24 mouse cellular contexts compared by ENCODE assay signal in genomic region chr11:81871506-81872213, GRCm38 (mm10). TPM values are rescaled to one million over a fixed set of nuclear protein-coding genes. Genes with fewer than 3 reads are reported as not detected.
A peak's percentile ranks its signal among the peaks of the same experiment; 100 is the strongest.
DNase-seq lines count a peak whose midpoint lies in the region; ATAC-seq and TF ChIP-seq lines count a peak whose summit lies in the region.
"Had no signal": no experiment of that assay in that cellular context is flagged by ENCODE, and none has a peak within 500 bp of the region (broad histone marks: within the 10 kb centered on the region; RNA-seq: fewer than 3 reads in every experiment).

No protein-coding gene starts in this region.

- H3K9ac ChIP-seq in heart, embryonic 12.5 days = no peak overlapping the region
- H3K9ac ChIP-seq in midbrain, embryonic 15.5 days = no peak overlapping the region
- H3K9ac ChIP-seq in midbrain, postnatal 0 days (replicated peaks; ENCODE audit: low read length, poor library complexity, severe bottlenecking) = no peak overlapping the region
- no peak overlapping the region for H3K9ac ChIP-seq in embryonic facial prominence, embryonic 15.5 days
- H3K9ac ChIP-seq: forebrain, embryonic 12.5 days; forebrain, postnatal 0 days; hindbrain, embryonic 14.5 days; intestine, embryonic 15.5 days had no signal

- H3K27me3 ChIP-seq in heart, embryonic 12.5 days (replicated peaks) = peaks cover 4% of the 10 kb centered on the region; the same call in 1 of the 2 replicates
- H3K27me3 ChIP-seq in midbrain, embryonic 15.5 days (replicated peaks) = no peaks in the 10 kb centered on the region
- no peaks in the 10 kb centered on the region for H3K27me3 ChIP-seq in midbrain, postnatal 0 days (ENCODE audit: insufficient read depth, low read length)
- no peaks in the 10 kb centered on the region for H3K27me3 ChIP-seq in embryonic facial prominence, embryonic 15.5 days
- H3K27me3 ChIP-seq: forebrain, embryonic 12.5 days; intestine, embryonic 15.5 days had no signal

- no peak for TF ChIP-seq CTCF in midbrain, postnatal 0 days (IDR thresholded peaks at IDR 0.05)

- DNase-seq in adrenal gland, adult 2 months = peak; percentile 36
- no peak for DNase-seq in adrenal gland, postnatal 25 days
- DNase-seq in heart, adult 18-20 months = no peak
- no peak for DNase-seq in midbrain, postnatal 0 days (ENCODE audit: low spot score)
- DNase-seq in layer of hippocampus, adult 18-20 months (ENCODE audit: low spot score in 2 of 2) = no peak
- DNase-seq: cerebellum, adult 2 months; cerebellum, postnatal 10 days; forebrain, postnatal 0 days; gastrocnemius, adult 2 months; gastrocnemius, postnatal 25 days; kidney, adult 18-20 months had no signal

- H3K4me2 ChIP-seq in heart, embryonic 12.5 days = peak overlapping the region; percentile 2; the same call in 1 of the 2 replicates
- H3K4me2 ChIP-seq in midbrain, embryonic 15.5 days = no peak overlapping the region
- no peak overlapping the region for H3K4me2 ChIP-seq in midbrain, postnatal 0 days (ENCODE audit: low read depth, low read length, poor library complexity, severe bottlenecking)
- no peak overlapping the region for H3K4me2 ChIP-seq in embryonic facial prominence, embryonic 15.5 days (replicated peaks)
- H3K4me2 ChIP-seq: forebrain, embryonic 12.5 days; heart, embryonic 11.5 days; hindbrain, embryonic 14.5 days; intestine, embryonic 15.5 days had no signal

- H3K27ac ChIP-seq in heart, embryonic 12.5 days (ENCODE audit: poor library complexity, severe bottlenecking) = no peak overlapping the region
- peak overlapping the region; percentile 35; the same call in 1 of the 2 replicates for H3K27ac ChIP-seq in midbrain, embryonic 15.5 days
- H3K27ac ChIP-seq in midbrain, postnatal 0 days (ENCODE audit: low read depth, low read length) = no peak overlapping the region; the same call in 1 of the 2 replicates
- no peak overlapping the region for H3K27ac ChIP-seq in embryonic facial prominence, embryonic 15.5 days (replicated peaks)
- H3K27ac ChIP-seq: forebrain, embryonic 12.5 days; gastrocnemius, adult 2 months; hindbrain, embryonic 10.5 days; hindbrain, embryonic 14.5 days; intestine, embryonic 15.5 days had no signal

- 27% methylated on average over 9 of the region's 9 CpGs for WGBS in heart, embryonic 12.5 days
- 40% methylated on average over 9 of the region's 9 CpGs for WGBS in midbrain, embryonic 15.5 days
- WGBS in midbrain, postnatal 0 days = 39% methylated on average over 9 of the region's 9 CpGs
- 57% methylated on average over 9 of the region's 9 CpGs for WGBS in embryonic facial prominence, embryonic 15.5 days

- H3K9me3 ChIP-seq in heart, embryonic 12.5 days (replicated peaks) = no peaks in the 10 kb centered on the region
- no peaks in the 10 kb centered on the region for H3K9me3 ChIP-seq in midbrain, embryonic 15.5 days
- no peaks in the 10 kb centered on the region for H3K9me3 ChIP-seq in midbrain, postnatal 0 days (ENCODE audit: low read length)
- H3K9me3 ChIP-seq in embryonic facial prominence, embryonic 15.5 days (replicated peaks) = no peaks in the 10 kb centered on the region
- H3K9me3 ChIP-seq: forebrain, embryonic 12.5 days; hindbrain, embryonic 10.5 days; intestine, embryonic 15.5 days had no signal

- peaks cover 10% of the 10 kb centered on the region for H3K4me1 ChIP-seq in heart, embryonic 12.5 days (replicated peaks)
- peaks cover 8% of the 10 kb centered on the region for H3K4me1 ChIP-seq in midbrain, embryonic 15.5 days
- no peaks in the 10 kb centered on the region; the same call in 1 of the 2 replicates for H3K4me1 ChIP-seq in midbrain, postnatal 0 days (ENCODE audit: insufficient read depth, low read length)
- no peaks in the 10 kb centered on the region for H3K4me1 ChIP-seq in embryonic facial prominence, embryonic 15.5 days
- H3K4me1 ChIP-seq: intestine, embryonic 15.5 days had no signal

- H3K4me3 ChIP-seq in heart, embryonic 12.5 days = no peak overlapping the region
- no peak overlapping the region for H3K4me3 ChIP-seq in midbrain, embryonic 15.5 days
- no peak overlapping the region for H3K4me3 ChIP-seq in midbrain, postnatal 0 days (ENCODE audit: low read depth, low read length)
- no peak overlapping the region for H3K4me3 ChIP-seq in embryonic facial prominence, embryonic 15.5 days (replicated peaks)
- H3K4me3 ChIP-seq: forebrain, embryonic 12.5 days; gastrocnemius, adult 2 months; hindbrain, embryonic 10.5 days; intestine, embryonic 15.5 days had no signal

- H3K36me3 ChIP-seq in heart, embryonic 12.5 days = no peaks in the 10 kb centered on the region
- no peaks in the 10 kb centered on the region for H3K36me3 ChIP-seq in midbrain, embryonic 15.5 days (replicated peaks)
- H3K36me3 ChIP-seq in midbrain, postnatal 0 days (ENCODE audit: insufficient read depth, low read length) = no peaks in the 10 kb centered on the region
- H3K36me3 ChIP-seq in embryonic facial prominence, embryonic 15.5 days = no peaks in the 10 kb centered on the region
- H3K36me3 ChIP-seq: forebrain, embryonic 12.5 days; hindbrain, embryonic 10.5 days; intestine, embryonic 15.5 days had no signal

- ATAC-seq in heart, embryonic 12.5 days (ENCODE audit: insufficient number of reproducible peaks, low FRiP score) = no peak
- no peak; the same call in 1 of the 2 replicates for ATAC-seq in midbrain, embryonic 15.5 days (replicated peaks)
- no peak for ATAC-seq in midbrain, postnatal 0 days (ENCODE audit: low FRiP score)
- ATAC-seq in embryonic facial prominence, embryonic 15.5 days (ENCODE audit: insufficient number of reproducible peaks, low FRiP score, low TSS enrichment, low read depth) = 0 out of 2 replicates have a peak, but pooled peaks have one; percentile 60
- ATAC-seq: activated CD4-positive, CD25-positive, alpha-beta regulatory T cell, adult 4 months; forebrain, postnatal 0 days; intestine, embryonic 15.5 days; Patski had no signal

RNA-seq across cellular contexts. Expression of gene 5530401A14Rik, which starts 11.2 kb away (rescaled TPM):
- under 1 TPM in 1 of 2 experiments, not detected in 1; 0.09 TPM for total RNA-seq in adrenal gland, adult 2 months (2021)
- polyA plus RNA-seq in adrenal gland, adult 2 months (2012; rRNA removed) = not detected in 2 replicates
- 0.12 TPM in 1 of 2 replicates, not detected in the other for total RNA-seq in adrenal gland, postnatal 25 days (2021)
- polyA plus RNA-seq in heart, embryonic 12.5 days (2016; fragmentation: Nextera tagmentation; extraction: Ambion mirVana) = not detected in 2 replicates
- total RNA-seq in heart, adult 18-20 months (2021) = under 1 TPM; 0.10 to 0.18 TPM
- polyA plus RNA-seq in midbrain, embryonic 15.5 days (2015; fragmentation: Nextera tagmentation; extraction: Ambion mirVana) = 0.76 and 0.77 TPM in 2 replicates
- not detected in 2 replicates for total RNA-seq in midbrain, postnatal 0 days (2014; rRNA removed)
- 0.38 and 0.67 TPM in 2 replicates for polyA plus RNA-seq in midbrain, postnatal 0 days (2015; fragmentation: Nextera tagmentation; extraction: Ambion mirVana)
- polyA plus RNA-seq in embryonic facial prominence, embryonic 15.5 days (2015; fragmentation: Nextera tagmentation; extraction: Ambion mirVana) = 0.05 and 0.15 TPM in 2 replicates
- under 1 TPM; 0.12 to 0.13 TPM for total RNA-seq in layer of hippocampus, adult 18-20 months (2021)
- total RNA-seq: forebrain, postnatal 0 days; granulocyte monocyte progenitor cell, adult 5-6 weeks had no signal
- polyA plus RNA-seq: C2C12; cerebellum, adult 2 months; heart, embryonic 16.5 days; intestine, embryonic 15.5 days had no signal
